Mouse (Mus musculus): Measurements from ENCODE around the gene Rbfox3.

Rbfox3 gene

DNA sequence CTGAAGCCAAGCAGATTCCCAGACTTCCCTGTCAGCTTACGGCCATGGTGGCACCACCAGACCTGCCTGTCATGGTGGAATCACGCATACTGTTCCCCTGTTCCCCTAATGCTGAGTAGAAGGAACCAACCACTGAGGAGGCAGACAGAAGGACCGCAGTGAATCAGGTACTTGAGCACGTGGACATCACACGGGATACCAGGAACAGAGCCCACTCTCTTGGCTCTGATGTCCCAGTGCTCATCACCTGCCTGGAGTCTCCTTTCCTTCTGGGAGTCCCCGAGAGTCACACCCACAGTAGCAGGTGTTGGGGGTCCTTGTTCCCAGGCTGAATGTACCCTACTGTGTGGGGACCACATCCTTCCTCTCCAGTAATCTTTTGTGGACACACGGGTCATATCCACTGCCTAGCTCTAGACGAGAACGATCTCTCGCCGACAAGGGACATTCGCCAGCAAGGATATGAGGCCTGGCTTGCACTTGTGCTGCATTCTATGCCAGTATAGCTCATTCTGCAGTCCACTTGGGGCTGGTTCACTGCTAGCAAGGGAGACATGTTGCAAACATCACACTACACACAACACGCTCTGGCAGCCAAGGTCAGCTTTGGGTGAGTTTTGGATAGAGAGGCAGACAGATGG lies 32.7 kb downstream of the Rbfox3 start:
- no peak for DNase-seq

DNA sequence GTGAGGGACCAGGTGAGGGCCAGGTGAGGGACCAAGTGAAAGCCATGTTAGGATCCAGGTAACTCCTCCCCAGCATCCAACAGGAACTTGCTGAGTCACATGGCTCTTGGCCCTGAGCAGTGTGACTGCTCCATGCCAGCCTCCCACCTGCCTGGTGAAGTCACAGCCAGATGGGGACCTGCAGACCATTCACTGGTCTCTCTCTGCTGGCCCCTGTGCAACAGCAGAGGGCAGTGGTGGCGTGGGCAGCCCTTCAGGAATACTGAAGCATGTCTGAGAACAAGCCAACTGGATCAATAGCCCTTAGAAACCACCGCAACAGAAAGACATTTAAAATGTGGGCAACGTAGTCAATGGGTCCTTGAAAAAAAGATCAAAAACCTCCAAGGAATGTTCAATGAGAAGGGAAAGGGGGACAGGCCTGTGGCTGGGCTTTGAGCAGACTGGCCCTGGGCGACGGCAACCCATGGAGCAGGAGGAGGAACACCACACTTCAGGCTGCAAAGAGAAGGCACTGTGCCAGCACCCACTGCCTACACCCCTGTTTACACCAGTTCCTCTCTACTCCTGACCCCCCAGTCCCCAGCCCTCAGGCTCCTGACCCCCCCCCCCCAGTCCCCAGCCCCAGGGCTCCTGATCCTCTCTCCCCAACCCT lies 36.0 kb downstream of the Rbfox3 start:
- no peak for DNase-seq

- DNase-seq, result no peak
Measured at GRCm38 (mm10) chr11:118874487-118875095, 36.8 kb downstream of the Rbfox3 start.

DNA sequence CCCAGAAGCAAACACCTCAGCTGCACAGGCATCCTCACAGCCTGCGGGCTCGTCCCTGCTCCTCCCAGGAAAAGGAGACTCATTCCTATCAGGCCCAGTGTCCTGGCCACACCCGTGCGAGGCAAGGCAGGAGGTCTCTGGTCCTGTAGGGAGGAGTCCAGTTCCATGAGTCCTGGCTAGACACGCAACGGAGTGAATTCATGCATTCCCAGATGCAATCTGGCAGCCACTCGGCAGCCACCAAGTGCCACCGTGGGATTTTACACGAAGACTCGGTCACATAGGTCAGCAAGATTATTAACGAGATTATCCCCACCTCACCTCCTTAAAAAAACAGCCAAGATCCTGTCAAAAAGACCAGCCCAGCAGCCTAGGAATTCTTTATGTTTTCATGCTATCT lies 37.4 kb downstream of the Rbfox3 start:
- DNase-seq, result no peak

- no peak for DNase-seq
Measured at GRCm38 (mm10) chr11:118871527-118871926, 39.9 kb downstream of the Rbfox3 start.

- no peak for DNase-seq
Measured at GRCm38 (mm10) chr11:118863360-118863759, 48.0 kb downstream of the Rbfox3 start.

DNA sequence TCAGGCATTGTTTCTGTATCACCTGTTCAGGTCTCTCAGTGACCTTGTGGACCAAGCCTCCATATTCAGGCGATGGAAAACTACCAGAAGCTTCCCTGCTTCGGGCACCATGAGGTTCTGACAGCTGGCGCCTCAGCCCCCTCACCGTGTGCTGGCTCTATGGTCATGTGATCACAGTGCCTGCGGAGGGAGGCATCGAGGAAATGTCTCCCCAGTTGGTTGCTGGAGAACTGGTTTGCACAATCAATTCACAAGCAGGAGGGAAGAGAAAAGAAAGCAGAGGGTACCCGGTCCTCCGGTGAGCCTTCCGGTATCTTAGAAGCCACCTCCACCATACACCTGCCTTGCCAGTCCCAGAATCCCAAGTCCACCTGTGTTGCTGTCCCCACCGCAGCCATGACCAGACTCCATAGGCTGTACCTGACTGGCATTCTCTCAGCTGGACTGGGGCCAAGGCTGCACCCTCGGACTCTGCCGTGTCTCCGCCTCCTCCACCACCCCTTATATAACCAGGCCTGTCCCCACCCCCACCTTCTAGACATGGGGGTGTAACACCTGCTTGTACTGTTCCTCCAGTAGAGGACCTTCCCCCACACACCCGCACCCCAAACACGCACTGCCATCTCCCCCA lies 49.5 kb downstream of the Rbfox3 start:
- DNase-seq, result no peak

DNA sequence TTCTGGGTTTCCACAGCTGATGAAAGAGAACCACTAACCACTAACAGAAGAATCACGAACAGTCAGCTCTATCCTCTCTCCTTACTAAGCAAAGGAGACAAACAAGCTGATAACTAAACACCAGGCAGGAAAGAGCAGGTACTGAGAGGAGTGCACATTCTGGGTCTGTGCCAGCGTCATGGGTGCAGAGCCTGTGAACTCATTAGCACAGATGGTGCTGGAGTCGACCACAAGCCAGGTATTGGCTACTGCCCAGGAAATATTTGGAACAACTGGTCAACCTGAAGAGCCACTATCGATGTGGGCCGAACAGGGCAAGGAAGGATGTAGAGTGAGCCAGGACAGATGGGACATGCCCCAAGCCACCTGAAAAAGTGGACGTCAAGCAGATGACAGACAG lies 50.2 kb downstream of the Rbfox3 start:
- DNase-seq, result no peak

- DNase-seq, result no peak
Measured at GRCm38 (mm10) chr11:118860812-118861211, 50.6 kb downstream of the Rbfox3 start.

GRCm38 (mm10) chr11:118859839-118860238 lies 51.6 kb downstream of the Rbfox3 start:
- no peak for DNase-seq

DNA sequence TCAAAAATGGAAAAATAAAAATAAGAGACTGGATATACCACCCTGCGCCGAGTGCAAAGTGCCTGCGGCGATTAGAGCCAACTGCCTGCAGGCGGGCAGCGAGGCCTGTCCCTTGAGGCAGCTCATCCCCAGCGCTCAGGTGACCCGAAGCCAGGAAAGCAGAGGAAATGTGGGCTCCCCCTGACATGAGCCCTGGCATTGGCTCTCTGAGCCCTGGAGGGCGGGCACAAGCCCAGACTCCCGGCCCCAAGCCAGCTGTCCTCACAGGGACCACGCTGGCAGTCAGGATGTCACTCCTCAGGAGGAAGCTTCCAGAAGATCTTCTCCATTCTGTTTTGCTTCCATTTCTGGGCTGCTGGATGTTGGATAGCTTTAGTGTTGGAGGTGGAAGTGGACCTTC lies 53.1 kb downstream of the Rbfox3 start:
- DNase-seq, result no peak

GRCm38 (mm10) chr11:118851391-118851790 lies 60.0 kb downstream of the Rbfox3 start:
- DNase-seq, result no peak

DNA sequence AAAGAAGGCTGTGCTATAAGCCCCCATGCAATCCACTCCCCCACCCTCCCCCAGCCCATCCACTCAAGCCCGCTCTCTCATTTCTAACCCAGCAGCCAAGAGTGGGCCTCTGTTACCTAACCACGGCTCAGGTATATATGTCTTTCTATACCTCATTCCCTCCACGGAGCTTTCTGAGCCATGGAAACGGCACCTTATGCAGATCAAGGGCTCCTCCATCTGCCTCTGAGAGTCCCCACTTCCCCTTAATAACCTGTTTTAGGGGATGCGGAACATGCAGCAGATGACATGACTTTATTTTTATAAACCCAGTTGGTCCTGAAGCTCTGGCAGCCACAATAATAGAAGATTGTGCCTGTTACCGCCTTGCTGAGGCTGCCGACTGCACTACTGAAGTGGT lies 63.4 kb downstream of the Rbfox3 start:
- DNase-seq, result no peak

- no peak for DNase-seq
Measured at GRCm38 (mm10) chr11:118840992-118841391, 70.4 kb downstream of the Rbfox3 start.

DNA sequence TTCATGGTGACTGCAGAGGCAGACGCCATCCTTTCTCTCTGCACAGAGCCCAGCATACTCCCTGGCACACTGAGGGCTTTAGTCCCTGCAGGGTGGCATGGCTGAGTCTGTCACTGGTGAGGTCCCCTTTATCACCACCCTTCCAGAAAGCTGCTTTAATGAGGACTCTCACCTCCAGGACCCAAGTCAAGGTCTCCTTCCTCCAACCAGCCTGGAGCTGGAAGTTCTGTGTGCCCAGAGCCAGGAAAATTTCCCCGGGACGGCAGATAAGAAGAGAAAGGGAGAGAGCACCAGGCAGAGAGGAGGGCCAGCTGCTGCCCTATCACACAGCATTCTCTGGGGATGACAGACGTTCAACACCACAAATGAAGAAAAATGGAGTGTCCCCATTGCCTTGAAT lies 73.2 kb downstream of the Rbfox3 start:
- no peak for DNase-seq

DNA sequence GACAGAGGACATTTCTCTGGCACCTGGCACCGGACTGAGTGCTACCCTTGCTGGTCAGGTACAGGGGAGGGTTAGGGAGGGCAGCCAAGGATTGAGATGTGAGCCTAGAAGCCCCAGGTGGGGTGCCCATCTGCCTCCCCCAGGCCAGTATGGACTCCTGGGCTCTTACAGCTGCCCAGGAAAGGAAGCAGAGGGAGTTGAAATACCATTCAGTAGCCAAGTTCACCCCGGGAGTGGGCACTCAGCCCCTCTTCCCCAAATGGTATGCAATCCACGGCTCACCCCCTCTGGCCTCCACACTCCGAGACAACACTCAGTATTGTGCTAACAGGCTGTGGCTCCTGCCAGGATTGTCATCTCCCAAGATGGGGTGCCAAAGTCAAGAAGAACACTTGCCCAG lies 74.5 kb downstream of the Rbfox3 start:
- no peak for DNase-seq

DNA sequence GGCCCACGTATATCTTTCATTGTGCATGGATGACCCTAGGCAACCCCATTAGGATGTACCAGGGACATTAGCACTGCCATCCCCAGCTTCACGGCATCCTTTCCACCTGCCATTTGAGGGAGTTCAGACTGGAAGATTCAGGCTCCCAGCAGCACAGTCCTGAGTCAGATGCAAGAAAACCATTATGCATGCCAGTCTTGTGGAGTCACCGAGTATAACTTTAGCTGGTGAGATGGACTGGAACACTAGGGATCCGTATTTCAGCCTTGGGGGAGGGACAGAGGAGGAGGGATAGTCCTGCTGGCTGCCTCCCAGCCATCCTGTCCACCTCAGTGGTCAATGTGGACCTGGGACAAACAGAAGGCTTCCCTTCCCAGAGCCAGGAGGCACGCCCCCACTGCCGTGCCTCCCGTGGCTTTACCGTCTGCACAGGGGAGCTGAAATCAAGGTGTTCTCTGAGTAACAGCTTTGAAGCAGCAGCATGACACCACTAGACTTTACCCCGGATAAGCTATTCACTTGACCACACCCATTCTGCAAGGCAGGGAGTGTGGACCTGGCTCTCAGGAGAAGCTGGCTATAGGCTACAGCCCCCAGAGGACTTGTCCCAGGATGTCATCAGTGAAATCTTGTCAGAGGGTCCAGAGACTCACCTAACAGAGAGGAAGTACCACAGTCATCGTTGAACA lies 78.5 kb downstream of the Rbfox3 start:
- DNase-seq, result no peak

GRCm38 (mm10) chr11:118831730-118832129 lies 79.7 kb downstream of the Rbfox3 start:
- no peak for DNase-seq

- DNase-seq, result no peak
Measured at GRCm38 (mm10) chr11:118825280-118826094, 85.9 kb downstream of the Rbfox3 start.

DNA sequence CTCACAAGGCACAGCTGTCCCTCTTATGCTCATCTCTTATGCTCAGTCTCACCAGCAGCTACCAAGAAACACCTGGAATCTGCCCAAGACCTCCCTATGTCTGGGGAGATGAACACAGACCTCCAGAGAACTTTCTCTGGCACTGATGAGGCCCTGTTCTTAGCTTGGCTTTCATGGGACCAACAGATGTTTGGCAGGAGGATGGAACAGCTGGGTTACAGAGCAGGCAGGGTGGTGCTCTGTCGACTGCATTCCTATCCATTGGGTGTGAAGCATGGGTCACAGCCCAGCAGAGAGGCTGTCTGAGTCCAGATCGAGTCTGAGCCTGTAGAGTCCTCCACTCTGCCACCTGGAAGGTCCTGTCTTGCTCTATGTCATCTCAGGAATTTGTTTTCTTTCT lies 90.0 kb downstream of the Rbfox3 start:
- no peak for DNase-seq

- DNase-seq, result no peak
Measured at GRCm38 (mm10) chr11:118818528-118818927, 92.9 kb downstream of the Rbfox3 start.

- DNase-seq, result no peak
Measured at GRCm38 (mm10) chr11:118815118-118815517, 96.3 kb downstream of the Rbfox3 start.

- no peak for DNase-seq
Measured at GRCm38 (mm10) chr11:118813942-118814341, 97.5 kb downstream of the Rbfox3 start.

Measured in thymus, postnatal 14 days (tissue).